Mouse (Mus musculus) frontal cortex, postnatal 25 days (tissue): Measurements from ENCODE around the gene Kcnab1.
"Not testable (repeated sequence)": the region's sequence is repeated elsewhere in the genome, so short reads cannot be mapped to it uniquely, and the experiment has no call there.

Experiments
- DNase-seq, 2 experiments: peaks; one replicate each; pipeline ENCODE4 v3.0.0; 2022; ENCODE audit warnings: low spot score in 2 of 2

Gene Kcnab1

DNA sequence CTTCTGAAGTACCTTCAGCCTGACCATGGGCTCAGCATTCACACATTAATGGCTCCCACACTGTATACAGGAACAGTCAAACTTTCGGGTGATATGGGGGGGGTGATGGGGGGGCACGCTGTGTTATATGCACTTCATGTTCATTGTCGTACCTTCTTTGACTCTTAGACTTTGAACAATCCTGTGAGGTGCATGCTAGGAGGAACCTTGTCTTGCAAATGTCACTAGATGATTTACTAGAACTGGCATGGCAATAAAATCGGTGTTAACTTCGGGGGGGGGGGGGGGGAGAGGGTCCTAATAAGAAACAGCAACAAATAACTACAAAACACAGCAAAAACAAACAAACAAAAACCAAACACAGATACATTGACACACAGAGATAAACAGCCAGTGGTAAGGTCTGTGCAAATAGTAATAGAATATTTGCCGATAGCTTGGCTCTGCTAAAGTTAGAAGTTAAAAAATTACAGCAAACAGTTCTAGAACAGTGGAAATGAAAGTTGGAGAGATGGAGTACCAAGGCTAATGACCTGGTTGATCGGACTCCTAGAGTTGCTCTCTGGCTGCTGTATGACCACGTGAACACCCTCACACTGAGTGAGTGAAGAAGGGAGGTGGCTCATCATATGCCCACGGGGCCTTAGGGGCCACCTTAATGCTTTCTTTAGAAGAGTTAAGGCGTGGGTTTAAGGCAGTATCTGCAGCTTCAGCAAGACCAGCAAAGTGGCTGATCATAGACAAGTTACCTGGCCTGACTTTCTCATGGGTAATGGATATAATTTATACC is 256.9 kb downstream of the Kcnab1 start:
- no peak for DNase-seq

DNA sequence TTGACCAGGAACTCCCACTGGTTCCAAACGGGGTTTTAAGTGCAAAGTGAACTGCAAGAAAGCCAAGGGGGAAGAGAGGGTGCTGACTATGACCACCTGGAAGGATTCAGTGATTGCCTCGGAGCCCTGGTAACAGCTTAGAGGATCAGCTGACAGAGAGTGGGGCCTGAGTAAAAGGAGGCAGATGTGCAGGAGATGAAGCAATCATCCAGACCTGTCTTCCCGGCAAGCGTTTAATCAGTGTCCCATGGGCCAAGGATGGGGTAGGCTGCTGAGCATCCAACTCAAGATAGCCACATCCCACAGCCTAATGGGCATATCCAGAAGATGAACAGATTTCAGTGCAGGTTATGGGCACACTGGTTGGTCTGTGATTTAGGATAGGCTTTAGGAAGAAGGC is 258.8 kb downstream of the Kcnab1 start:
- DNase-seq = no peak

DNA sequence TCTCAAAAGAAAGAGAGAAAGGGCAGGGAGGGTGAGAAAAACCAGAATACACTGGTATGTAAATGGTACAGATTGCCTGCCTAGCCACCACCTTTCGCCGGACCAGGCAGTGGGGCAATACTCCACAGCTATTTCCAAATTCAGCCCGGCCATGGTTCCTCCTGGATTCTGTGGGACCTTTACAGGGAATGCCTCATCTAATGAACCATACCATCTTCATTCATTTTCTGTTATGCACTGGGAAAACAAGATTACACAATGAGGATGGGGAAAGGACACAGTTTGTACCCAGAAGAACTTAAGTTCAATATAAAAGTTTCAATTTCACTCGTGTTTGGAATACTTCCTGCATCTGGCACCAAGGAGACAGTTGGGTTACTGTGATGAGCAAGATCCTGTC is 263.4 kb downstream of the Kcnab1 start:
- no peak for DNase-seq

- DNase-seq = no peak
Observed at GRCm38 (mm10) chr3:65373594-65374182, 264.5 kb downstream of the Kcnab1 start.

GRCm38 (mm10) chr3:65374729-65375128 is 265.5 kb downstream of the Kcnab1 start:
- DNase-seq = no peak

DNA sequence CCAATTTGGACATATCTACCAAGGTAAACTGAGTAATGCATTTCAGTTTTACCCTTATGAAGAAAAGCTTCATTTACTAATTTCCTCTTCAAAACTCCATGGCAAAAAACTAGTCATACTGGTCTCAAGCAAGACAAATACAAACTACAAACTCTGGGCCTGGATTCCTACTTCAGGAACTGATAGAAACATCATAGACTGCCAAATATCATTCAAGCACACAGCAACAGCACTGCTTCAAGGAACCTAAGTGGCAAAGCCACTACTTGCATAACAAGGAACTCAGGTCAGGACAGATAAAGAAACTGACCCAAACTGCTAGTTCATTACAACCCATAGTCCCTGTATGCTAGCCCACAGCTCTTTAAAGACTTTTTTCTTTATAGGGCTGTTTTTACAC is 269.5 kb downstream of the Kcnab1 start:
- DNase-seq = no peak

- DNase-seq = no peak
Observed at GRCm38 (mm10) chr3:65379884-65380539, 270.8 kb downstream of the Kcnab1 start.

DNA sequence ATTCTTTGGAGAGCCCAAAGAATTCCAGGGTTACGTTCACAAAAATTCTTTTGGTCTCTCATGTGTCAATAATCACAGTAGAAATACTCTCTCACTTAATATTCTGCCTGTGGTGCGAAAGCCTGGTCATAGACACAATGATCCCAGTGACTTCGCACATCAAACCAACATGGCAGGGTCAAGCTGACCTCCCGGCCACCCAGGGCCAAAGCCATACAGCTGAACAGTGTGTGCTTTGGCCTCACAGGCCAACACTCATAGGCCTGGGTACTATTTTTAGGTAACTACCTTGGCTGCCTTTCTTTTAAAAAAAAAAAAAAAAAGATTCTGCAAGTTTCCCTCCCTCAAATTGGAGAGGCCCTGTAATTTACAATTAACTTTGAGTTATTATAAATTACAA is 271.9 kb downstream of the Kcnab1 start:
- DNase-seq = no peak

GRCm38 (mm10) chr3:65384431-65384830 is 275.2 kb downstream of the Kcnab1 start:
- no peak for DNase-seq

- DNase-seq = no peak
Observed at GRCm38 (mm10) chr3:65385771-65386170, 276.6 kb downstream of the Kcnab1 start.

GRCm38 (mm10) chr3:65391222-65391783 is 282.1 kb downstream of the Kcnab1 start:
- no peak for DNase-seq

DNA sequence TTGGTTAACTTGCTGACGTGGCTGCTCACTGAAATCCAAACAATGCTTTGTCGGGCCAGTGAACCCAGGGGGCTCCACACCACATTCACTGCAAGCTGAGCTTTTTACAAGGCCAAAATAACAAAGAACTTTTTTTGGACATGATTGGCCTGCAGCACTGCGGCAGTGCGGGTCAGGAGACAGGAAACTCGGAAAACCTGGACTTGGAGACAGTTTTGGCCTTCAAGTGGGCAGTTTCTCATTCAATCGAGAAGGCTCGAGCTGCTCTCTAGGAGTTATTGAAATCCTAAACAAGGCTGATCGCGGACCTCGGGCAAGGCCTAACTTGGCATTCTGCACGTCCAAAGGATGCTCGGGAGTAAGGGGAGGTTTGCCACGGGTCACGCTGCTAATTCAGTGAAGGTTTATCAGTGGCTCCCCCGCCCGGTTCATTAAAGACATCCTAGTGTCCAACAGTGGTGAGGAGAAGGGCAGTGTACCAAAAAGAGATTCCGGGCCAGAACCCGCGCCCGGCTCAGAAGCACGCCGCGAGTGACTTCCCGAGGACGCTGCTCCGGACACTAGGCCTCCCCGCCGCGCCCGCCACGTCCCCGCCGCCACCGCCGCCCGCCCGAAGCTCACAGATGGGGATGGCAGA is 282.7 kb downstream of the Kcnab1 start:
- DNase-seq = no peak

DNA sequence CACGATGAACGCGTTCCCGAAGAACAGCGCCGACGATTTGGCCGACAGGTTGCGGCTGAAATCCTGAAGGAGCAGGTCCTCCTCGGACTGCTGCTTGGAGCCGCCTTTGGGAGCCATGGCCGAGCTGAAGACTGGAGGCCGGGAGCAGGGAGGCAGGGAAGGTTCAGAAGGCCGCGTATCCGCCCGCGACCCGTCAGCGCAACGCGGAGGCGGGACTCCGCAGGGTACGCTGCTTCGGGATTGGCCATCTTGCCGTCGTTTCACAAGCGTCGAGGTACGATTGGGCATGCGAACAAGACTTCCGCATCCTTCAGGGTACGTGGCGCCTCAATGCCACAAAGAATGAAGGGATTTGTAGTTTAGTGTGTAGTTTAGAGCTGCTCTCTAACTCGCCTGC is 283.2 kb downstream of the Kcnab1 start, which contains the start of gene Ssr3:
TSS of gene Ssr3 (minus strand) at position 203 of the 397 bp plus-strand sequence.
- DNase-seq = peak; percentile 95 to 96

DNA sequence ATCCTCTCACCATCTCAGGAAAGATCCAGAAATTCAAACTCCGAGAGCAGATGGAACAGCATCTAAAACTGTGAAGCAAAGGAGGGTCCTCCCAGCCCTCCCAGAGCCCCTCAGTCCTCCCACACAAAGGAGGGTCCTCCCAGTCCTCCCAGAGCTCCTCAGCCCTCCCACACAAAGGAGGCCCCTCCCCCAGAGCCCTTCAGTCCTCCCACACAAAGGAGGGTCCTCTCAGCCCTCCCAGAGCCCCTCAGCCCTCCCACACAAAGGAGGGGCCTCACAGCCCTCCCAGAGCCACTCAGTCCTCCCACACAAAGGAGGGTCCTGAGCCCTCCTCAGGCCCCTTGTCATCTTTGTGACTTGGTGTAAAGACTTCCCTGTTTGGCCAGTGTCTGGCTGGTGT is 285.9 kb downstream of the Kcnab1 start:
- not testable (repeated sequence) for DNase-seq

GRCm38 (mm10) chr3:65396835-65397504 is 287.8 kb downstream of the Kcnab1 start:
- no peak for DNase-seq

DNA sequence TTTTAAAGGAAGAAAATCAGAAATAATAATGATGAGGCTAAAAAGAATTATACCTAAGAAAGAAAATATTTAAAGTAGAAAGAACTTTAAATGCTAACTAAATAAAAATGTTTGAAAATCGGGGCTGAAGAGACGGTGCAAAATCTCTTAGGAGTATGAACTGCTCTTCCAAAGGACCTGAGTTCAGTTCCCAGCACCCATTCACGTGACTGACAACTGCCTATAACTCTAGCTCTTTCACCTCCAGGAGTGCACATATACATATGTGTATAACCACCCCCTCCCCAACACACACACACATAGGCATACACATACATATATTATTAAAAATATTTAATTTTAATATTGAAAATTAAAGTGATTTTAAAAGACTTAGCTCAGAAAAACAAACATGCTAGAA is 288.4 kb downstream of the Kcnab1 start:
- DNase-seq = no peak

DNA sequence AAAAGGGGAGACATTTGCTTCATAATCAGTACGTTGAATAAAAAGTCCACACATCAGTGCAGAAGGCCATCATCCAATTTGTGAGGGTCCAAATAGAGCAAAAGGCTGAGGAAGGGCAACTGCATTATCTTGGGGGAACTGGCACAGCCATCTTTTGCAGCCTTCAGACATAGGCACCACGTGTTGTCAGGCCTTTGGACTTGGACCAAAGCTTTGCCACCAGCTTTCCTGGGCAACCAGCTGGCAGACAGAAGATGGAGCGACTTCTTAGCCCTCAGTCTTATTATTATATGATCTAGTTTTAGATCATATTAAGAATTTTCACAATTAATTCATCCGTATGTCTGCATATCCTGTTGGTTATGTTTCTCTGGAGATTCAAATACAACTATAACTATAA is 296.6 kb downstream of the Kcnab1 start:
- DNase-seq = no peak

DNA sequence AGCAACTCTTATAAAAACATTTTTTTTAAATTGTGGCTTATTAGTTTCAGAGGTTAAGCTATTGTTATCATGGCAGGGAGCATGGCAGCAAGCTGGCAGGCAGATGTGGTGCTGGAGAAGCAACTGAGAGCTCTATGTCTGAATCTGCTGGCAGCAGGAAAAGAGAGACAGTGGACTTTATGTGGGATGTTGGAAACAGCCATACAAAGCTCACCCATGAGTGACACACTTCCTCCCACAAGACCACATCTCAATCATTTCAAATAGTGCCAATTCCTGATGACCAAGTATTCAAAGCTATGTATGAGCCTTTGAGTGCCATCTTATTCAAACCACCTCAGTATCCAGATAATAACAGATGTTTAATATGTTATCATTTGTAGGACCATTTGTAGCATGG is 298.7 kb downstream of the Kcnab1 start:
- DNase-seq = no peak

GRCm38 (mm10) chr3:65416571-65416970 is 307.4 kb downstream of the Kcnab1 start:
- no peak for DNase-seq

DNA sequence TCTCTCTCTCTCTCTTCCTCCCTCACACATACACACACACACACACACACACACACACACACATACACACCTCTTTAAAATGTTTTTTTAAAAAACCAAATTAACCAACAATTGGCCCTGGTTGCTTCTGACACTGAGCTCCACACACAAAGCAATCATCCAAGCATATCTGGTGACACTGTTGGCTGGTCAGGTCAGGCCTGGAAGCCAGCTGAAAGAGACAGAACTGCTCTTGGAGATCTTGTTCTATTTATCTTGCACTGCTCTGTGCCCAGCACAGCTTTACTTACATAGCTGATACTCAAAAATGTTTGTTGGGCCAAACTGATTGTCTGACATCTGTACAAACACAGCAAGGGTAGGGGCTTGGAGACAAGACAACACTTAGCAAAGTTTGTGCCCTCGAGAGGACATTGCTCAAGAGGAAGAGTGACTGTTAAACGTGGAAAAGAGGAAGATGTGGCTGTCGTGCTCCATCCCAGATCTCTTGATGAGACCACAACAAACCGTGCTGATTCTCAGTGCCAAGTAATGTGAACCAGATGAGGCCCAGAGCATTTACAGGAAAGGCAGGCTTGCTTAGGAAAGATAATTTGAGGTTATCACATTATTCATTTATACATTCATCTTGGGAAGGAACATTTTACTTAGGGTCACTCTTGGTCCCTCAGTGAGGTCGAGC is 308.9 kb downstream of the Kcnab1 start:
- no peak for DNase-seq

- no peak for DNase-seq
Observed at GRCm38 (mm10) chr3:65419706-65420105, 310.5 kb downstream of the Kcnab1 start.
